Mouse (Mus musculus) urinary bladder, postnatal 0 days (tissue): Measurements from ENCODE around the gene Tbc1d22b. TPM values are rescaled to one million over a fixed set of nuclear protein-coding genes. Genes with fewer than 3 reads are reported as not detected.

ENCODE experiments used
- microRNA-seq: library from miRNA; unstranded; fragments of <30 nt; microRNA quantifications from one replicate; pipeline ENCODE4, GENCODE M21; 2016
- polyA plus RNA-seq: library from polyadenylated mRNA; unstranded; fragments of >200 nt; fragmentation: Nextera tagmentation; extraction: Ambion mirVana; gene quantifications from 2 replicates; pipeline ENCODE4 v1.2.1, GENCODE M21; 2015

Gene Tbc1d22b
- polyA plus RNA-seq = 6.4 and 7.0 TPM in 2 replicates

GRCm38 (mm10) chr17:29549543-29550428 is at the start of gene Tbc1d22b, which contains the start of gene Gm17657:
Gene Tbc1d22b, plus strand, starts transcription at chr17:29549785.
Gene Gm17657, minus strand, starts transcription at chr17:29549638.

GRCm38 (mm10) chr17:29552162-29552732 is 2.7 kb downstream of the Tbc1d22b start, which contains the start of gene Tmem217:
Gene Tmem217, minus strand, starts transcription at chr17:29552385.

GRCm38 (mm10) chr17:29614115-29615023 is 64.8 kb downstream of the Tbc1d22b start, which contains the start of the genes Rnf8 and Gm28043:
Gene Rnf8, plus strand, starts transcription at chr17:29614790.
Gene Gm28043, plus strand, starts transcription at chr17:29614876.

Small RNA genes within 50 kb of the gene (microRNA-seq; reads per million reads assigned to microRNA genes)
- not detected for gene Mir7667

Other genes with a start within 250 kb of the Tbc1d22b start
- gene Pi16, start 232.1 kb upstream of the Tbc1d22b start, polyA plus RNA-seq = 51.2 and 57.3 TPM in 2 replicates
- gene Mtch1, start 201.9 kb upstream of the Tbc1d22b start, polyA plus RNA-seq = 202 and 204 TPM in 2 replicates
- gene Fgd2, start 188.9 kb upstream of the Tbc1d22b start, polyA plus RNA-seq = 4.7 and 5.3 TPM in 2 replicates
- gene Pim1, start 59.0 kb upstream of the Tbc1d22b start, polyA plus RNA-seq = 42.9 and 49.5 TPM in 2 replicates
- not detected in 2 replicates for gene Gm17657, start 147 bp upstream of the Tbc1d22b start, polyA plus RNA-seq
- 0.33 and 0.67 TPM in 2 replicates for gene Tmem217, start 2.6 kb downstream of the Tbc1d22b start, polyA plus RNA-seq
- 29.8 and 34.2 TPM in 2 replicates for gene Rnf8, start 65.0 kb downstream of the Tbc1d22b start, polyA plus RNA-seq
- gene Gm28043, start 65.1 kb downstream of the Tbc1d22b start, polyA plus RNA-seq = 1.3 and 1.6 TPM in 2 replicates
- 64.0 and 69.9 TPM in 2 replicates for gene Cmtr1, start 110.8 kb downstream of the Tbc1d22b start, polyA plus RNA-seq
- 5.7 and 5.9 TPM in 2 replicates for gene Ccdc167, start 167.3 kb downstream of the Tbc1d22b start, polyA plus RNA-seq